Mouse (Mus musculus): ENCODE data around the gene Cenpu. TPM values are rescaled to one million over a fixed set of nuclear protein-coding genes. Genes with fewer than 3 reads are reported as not detected.

Gene Cenpu
- polyA plus RNA-seq, 1 experiment from 2014 or later, result 7.6 TPM

DNA sequence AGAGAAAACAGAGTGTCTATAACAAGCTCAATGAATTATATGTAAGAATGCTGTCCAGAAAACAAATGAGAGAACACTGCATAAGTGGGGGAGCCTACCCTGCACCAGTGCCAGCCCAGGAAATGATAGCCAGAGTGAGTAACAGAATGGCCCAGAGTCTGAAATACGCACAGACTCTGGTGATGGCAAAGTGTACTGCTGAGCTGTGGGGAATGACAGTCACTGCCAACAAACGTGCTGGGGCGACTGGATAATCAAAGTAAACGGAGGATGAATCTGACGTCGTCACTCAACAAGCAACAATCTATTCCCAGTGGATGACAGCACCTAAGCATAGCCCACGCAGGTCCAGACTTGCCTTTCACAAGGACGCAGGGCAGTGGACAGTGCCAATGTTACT lies 41.2 kb downstream of the Cenpu start:
- Histone ChIP-seq H3K36me3 (ENCODE audit: control insufficient read depth, insufficient read depth) (peaks cover 6% of the 10 kb centered on the region; the same call in 1 of the 2 replicates), H3K9ac (ENCODE audit: low read depth, low read length) (no peak overlapping the region), H3K4me1 (replicated peaks; ENCODE audit: control insufficient read depth, insufficient read depth, low read length) (no peaks in the 10 kb centered on the region), H3K27ac (ENCODE audit: low read depth, low read length) (no peak overlapping the region), H3K4me3 (ENCODE audit: low read depth, low read length) (no peak overlapping the region), H3K9me3 (ENCODE audit: control insufficient read depth) (no peaks in the 10 kb centered on the region), H3K4me2 (replicated peaks; ENCODE audit: low read depth) (no peak overlapping the region), H3K27me3 (replicated peaks; ENCODE audit: control insufficient read depth, insufficient read depth, low read length) (no peaks in the 10 kb centered on the region)
- no peak for ATAC-seq
- TF ChIP-seq CTCF (IDR thresholded peaks at IDR 0.05; ENCODE audit: low read depth), result no peak
- WGBS, result 81% methylated on average over 8 of the region's 8 CpGs

DNA sequence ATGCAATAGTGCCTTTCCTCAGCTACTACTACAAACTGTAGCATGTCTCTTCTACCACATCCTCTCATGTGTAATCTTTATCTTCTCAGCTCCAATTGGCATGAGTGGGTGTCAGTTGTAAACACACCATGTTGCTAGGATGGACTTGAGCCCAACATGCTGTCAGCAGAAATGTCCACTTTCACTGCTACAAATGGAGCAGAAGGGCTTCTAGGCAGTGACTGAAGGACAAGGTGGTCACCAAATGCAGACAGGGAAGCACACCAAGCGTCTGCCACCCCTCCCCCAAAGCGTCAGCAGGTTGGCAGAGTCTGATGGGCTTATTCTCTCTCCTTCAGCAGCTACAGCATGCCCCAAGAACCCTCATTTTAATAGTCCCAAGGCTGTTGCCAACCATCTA lies 41.9 kb downstream of the Cenpu start:
- no peak overlapping the region for H3K27ac ChIP-seq (ENCODE audit: low read depth, low read length)
- H3K36me3 ChIP-seq (ENCODE audit: control insufficient read depth, insufficient read depth), result peaks cover 6% of the 10 kb centered on the region; the same call in 1 of the 2 replicates
- no peak overlapping the region for H3K4me2 ChIP-seq (replicated peaks; ENCODE audit: low read depth)
- no peak overlapping the region for H3K4me3 ChIP-seq (ENCODE audit: low read depth, low read length)
- H3K9me3 ChIP-seq (ENCODE audit: control insufficient read depth), result no peaks in the 10 kb centered on the region
- H3K4me1 ChIP-seq (replicated peaks; ENCODE audit: control insufficient read depth, insufficient read depth, low read length), result no peaks in the 10 kb centered on the region
- H3K9ac ChIP-seq (ENCODE audit: low read depth, low read length), result no peak overlapping the region
- no peaks in the 10 kb centered on the region for H3K27me3 ChIP-seq (replicated peaks; ENCODE audit: control insufficient read depth, insufficient read depth, low read length)
- TF ChIP-seq CTCF (IDR thresholded peaks at IDR 0.05; ENCODE audit: low read depth), result no peak
- 87% methylated on average over 2 of the region's 2 CpGs for WGBS
- no peak for ATAC-seq

GRCm38 (mm10) chr8:46595593-46595992 lies 43.8 kb downstream of the Cenpu start:
- Histone ChIP-seq H3K9ac (ENCODE audit: low read depth, low read length) (no peak overlapping the region), H3K27me3 (replicated peaks; ENCODE audit: control insufficient read depth, insufficient read depth, low read length) (no peaks in the 10 kb centered on the region), H3K4me3 (ENCODE audit: low read depth, low read length) (no peak overlapping the region), H3K36me3 (ENCODE audit: control insufficient read depth, insufficient read depth) (no peaks in the 10 kb centered on the region; the same call in 1 of the 2 replicates), H3K4me2 (replicated peaks; ENCODE audit: low read depth) (no peak overlapping the region), H3K27ac (ENCODE audit: low read depth, low read length) (no peak overlapping the region), H3K9me3 (ENCODE audit: control insufficient read depth) (no peaks in the 10 kb centered on the region), H3K4me1 (replicated peaks; ENCODE audit: control insufficient read depth, insufficient read depth, low read length) (no peaks in the 10 kb centered on the region; the same call in 1 of the 2 replicates)
- TF ChIP-seq CTCF (IDR thresholded peaks at IDR 0.05; ENCODE audit: low read depth), result no peak
- no peak for ATAC-seq
- WGBS, result 93% methylated on average over 2 of the region's 2 CpGs

DNA sequence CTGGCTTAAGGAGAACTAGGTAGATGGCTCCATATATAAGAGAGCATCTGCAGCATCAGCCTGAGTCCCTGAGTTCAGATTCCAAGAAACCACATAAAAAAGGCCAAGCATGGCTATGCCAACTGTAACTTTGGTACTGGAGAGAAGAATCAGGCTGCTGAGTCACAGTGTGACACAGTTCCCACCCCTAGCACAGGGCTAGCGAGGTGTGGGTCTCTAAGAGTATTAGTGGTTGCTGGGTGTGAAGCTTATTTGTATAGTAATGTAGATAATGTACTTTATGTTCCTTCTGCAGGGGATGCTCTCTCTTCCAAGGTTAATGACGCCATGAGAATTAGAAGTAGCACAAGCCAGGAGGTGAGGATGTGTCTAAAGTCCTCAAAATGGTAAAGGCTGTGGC lies 44.7 kb downstream of the Cenpu start:
- TF ChIP-seq CTCF (IDR thresholded peaks at IDR 0.05; ENCODE audit: low read depth), result no peak
- Histone ChIP-seq H3K4me3 (ENCODE audit: low read depth, low read length) (no peak overlapping the region), H3K9me3 (ENCODE audit: control insufficient read depth) (no peaks in the 10 kb centered on the region), H3K36me3 (ENCODE audit: control insufficient read depth, insufficient read depth) (no peaks in the 10 kb centered on the region), H3K27me3 (replicated peaks; ENCODE audit: control insufficient read depth, insufficient read depth, low read length) (no peaks in the 10 kb centered on the region), H3K4me2 (replicated peaks; ENCODE audit: low read depth) (no peak overlapping the region), H3K4me1 (replicated peaks; ENCODE audit: control insufficient read depth, insufficient read depth, low read length) (no peaks in the 10 kb centered on the region; the same call in 1 of the 2 replicates), H3K9ac (ENCODE audit: low read depth, low read length) (no peak overlapping the region), H3K27ac (ENCODE audit: low read depth, low read length) (no peak overlapping the region)
- 86% methylated on average over 2 of the region's 2 CpGs for WGBS
- no peak for ATAC-seq

DNA sequence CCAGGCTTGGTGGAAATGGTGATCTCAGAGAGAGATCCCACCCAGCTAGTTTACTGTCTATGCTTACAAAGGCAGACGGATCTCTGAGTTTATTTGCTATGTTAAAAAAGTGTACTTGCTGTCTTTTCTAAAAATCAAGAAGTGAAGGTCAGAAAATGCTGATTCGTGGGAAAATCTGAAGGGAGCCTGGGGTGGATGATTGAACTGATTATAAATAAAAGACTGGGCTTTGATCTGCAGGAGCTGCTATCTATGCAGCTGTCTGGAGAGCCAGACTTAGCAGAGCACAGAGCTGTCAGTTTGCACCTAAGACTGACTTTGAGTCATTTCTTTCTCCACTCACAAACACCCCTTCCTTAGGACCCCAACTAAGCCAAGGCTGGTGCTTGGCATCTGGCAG lies 45.6 kb downstream of the Cenpu start:
- Histone ChIP-seq H3K4me3 (ENCODE audit: low read depth, low read length) (no peak overlapping the region), H3K27ac (ENCODE audit: low read depth, low read length) (no peak overlapping the region), H3K4me2 (replicated peaks; ENCODE audit: low read depth) (no peak overlapping the region), H3K4me1 (replicated peaks; ENCODE audit: control insufficient read depth, insufficient read depth, low read length) (no peaks in the 10 kb centered on the region; the same call in 1 of the 2 replicates), H3K36me3 (ENCODE audit: control insufficient read depth, insufficient read depth) (no peaks in the 10 kb centered on the region), H3K9me3 (ENCODE audit: control insufficient read depth) (no peaks in the 10 kb centered on the region), H3K27me3 (replicated peaks; ENCODE audit: control insufficient read depth, insufficient read depth, low read length) (no peaks in the 10 kb centered on the region), H3K9ac (ENCODE audit: low read depth, low read length) (no peak overlapping the region)
- no peak for ATAC-seq
- no peak for TF ChIP-seq CTCF (IDR thresholded peaks at IDR 0.05; ENCODE audit: low read depth)
- 61% methylated on average over 2 of the region's 2 CpGs for WGBS

- TF ChIP-seq CTCF (IDR thresholded peaks at IDR 0.05; ENCODE audit: low read depth), result no peak
- Histone ChIP-seq H3K27me3 (replicated peaks; ENCODE audit: control insufficient read depth, insufficient read depth, low read length) (no peaks in the 10 kb centered on the region), H3K27ac (ENCODE audit: low read depth, low read length) (no peak overlapping the region), H3K4me1 (replicated peaks; ENCODE audit: control insufficient read depth, insufficient read depth, low read length) (peaks cover 3% of the 10 kb centered on the region; the same call in 1 of the 2 replicates), H3K36me3 (ENCODE audit: control insufficient read depth, insufficient read depth) (no peaks in the 10 kb centered on the region), H3K4me3 (ENCODE audit: low read depth, low read length) (no peak overlapping the region), H3K9me3 (ENCODE audit: control insufficient read depth) (no peaks in the 10 kb centered on the region), H3K9ac (ENCODE audit: low read depth, low read length) (no peak overlapping the region), H3K4me2 (replicated peaks; ENCODE audit: low read depth) (no peak overlapping the region)
- no peak for ATAC-seq
- WGBS, result 85% methylated on average over 2 of the region's 2 CpGs
Observed at GRCm38 (mm10) chr8:46598114-46598513, 46.3 kb downstream of the Cenpu start.

DNA sequence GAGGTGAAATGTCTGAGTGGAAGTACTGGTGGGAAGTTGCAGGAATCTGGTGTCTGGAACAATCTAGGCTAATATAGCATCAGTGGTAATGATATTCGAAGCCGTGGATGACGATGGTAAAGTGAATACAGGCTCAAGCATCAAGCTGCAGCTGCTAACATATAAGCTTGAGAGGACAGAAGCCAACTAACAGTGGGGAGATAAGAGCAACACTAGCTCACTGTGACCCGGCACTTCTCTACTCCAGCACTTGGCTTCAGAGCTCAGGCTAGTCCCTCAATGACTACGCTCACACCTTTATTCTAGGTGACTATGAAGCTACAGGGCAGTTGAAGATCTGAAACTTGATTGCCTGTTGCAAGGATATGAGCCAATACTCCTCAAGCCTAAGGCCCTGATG lies 46.9 kb downstream of the Cenpu start:
- Histone ChIP-seq H3K9ac (ENCODE audit: low read depth, low read length) (no peak overlapping the region), H3K4me1 (replicated peaks; ENCODE audit: control insufficient read depth, insufficient read depth, low read length) (peaks cover 3% of the 10 kb centered on the region; the same call in 1 of the 2 replicates), H3K4me2 (replicated peaks; ENCODE audit: low read depth) (no peak overlapping the region), H3K4me3 (ENCODE audit: low read depth, low read length) (no peak overlapping the region), H3K27me3 (replicated peaks; ENCODE audit: control insufficient read depth, insufficient read depth, low read length) (no peaks in the 10 kb centered on the region), H3K36me3 (ENCODE audit: control insufficient read depth, insufficient read depth) (no peaks in the 10 kb centered on the region), H3K27ac (ENCODE audit: low read depth, low read length) (0 out of 2 replicates have a peak overlapping the region, but pooled peaks have one; percentile 1), H3K9me3 (ENCODE audit: control insufficient read depth) (no peaks in the 10 kb centered on the region)
- TF ChIP-seq CTCF (IDR thresholded peaks at IDR 0.05; ENCODE audit: low read depth), result no peak
- 0 out of 2 replicates have a peak, but pooled peaks have one; percentile 13 for ATAC-seq
- WGBS, result 88% methylated on average over 5 of the region's 5 CpGs
